Mouse (Mus musculus): ENCODE measurements at regions not wholly inside any gene's neighbourhood (a gene's known extent, or its start where the extent isn't known, plus 50 kb on each side); places are given as distances from the start of the nearest gene placed in this dataset.

GRCm38 (mm10) chr11:19423841-19424815 is 405.3 kb upstream of the Meis1 start:
- TF ChIP-seq CTCF (IDR thresholded peaks at IDR 0.05; ENCODE audit: borderline replicate concordance, insufficient read depth, low read length) (no peak), POLR2A (IDR thresholded peaks at IDR 0.05; ENCODE audit: low read depth, low read length) (no peak)

All from embryonic fibroblast, embryonic 13.5 days (primary cell).